Mouse (Mus musculus) thymus, postnatal 14 days (tissue): ENCODE data around the gene Ropn1l.

Experiments used
- DNase-seq: peaks from one replicate; pipeline ENCODE4 v3.0.0; 2021

The Ropn1l gene

GRCm38 (mm10) chr15:31402200-31402892 lies 51.2 kb downstream of the Ropn1l start:
- no peak for DNase-seq

- no peak for DNase-seq
Observed at GRCm38 (mm10) chr15:31400974-31401373, 52.6 kb downstream of the Ropn1l start.

- DNase-seq = no peak
Observed at GRCm38 (mm10) chr15:31398769-31399168, 54.8 kb downstream of the Ropn1l start.

GRCm38 (mm10) chr15:31397379-31397778 lies 56.2 kb downstream of the Ropn1l start:
- DNase-seq = no peak

GRCm38 (mm10) chr15:31396755-31397154 lies 56.8 kb downstream of the Ropn1l start:
- DNase-seq = no peak

GRCm38 (mm10) chr15:31395986-31396385 lies 57.6 kb downstream of the Ropn1l start:
- DNase-seq = no peak

- no peak for DNase-seq
Observed at GRCm38 (mm10) chr15:31393402-31393801, 60.1 kb downstream of the Ropn1l start.

- DNase-seq = no peak
Observed at GRCm38 (mm10) chr15:31392705-31393104, 60.8 kb downstream of the Ropn1l start.

GRCm38 (mm10) chr15:31392135-31392534 lies 61.4 kb downstream of the Ropn1l start:
- no peak for DNase-seq
